Mouse (Mus musculus) macrophage (primary cell): Measurements from ENCODE around the gene Ak1. TPM values are rescaled to one million over a fixed set of nuclear protein-coding genes. Genes with fewer than 3 reads are reported as not detected.

ENCODE experiments used
- H3K27ac ChIP-seq: fragments of 350-480 bp; formaldehyde crosslinking; 2 replicates; pipeline ENCODE4 v1.9.0; 2021
- H3K36me3 ChIP-seq: fragments of 350-480 bp; formaldehyde crosslinking; 2 replicates; pipeline ENCODE4 v1.9.0; 2021; ENCODE audit errors: inconsistent target
- H3K4me3 ChIP-seq: fragments of 350-480 bp; formaldehyde crosslinking; 2 replicates; pipeline ENCODE4 v1.9.0; 2021; ENCODE audit errors: inconsistent target
- H3K79me2 ChIP-seq: fragments of 350-480 bp; formaldehyde crosslinking; 2 replicates; pipeline ENCODE4 v1.9.0; 2021; ENCODE audit errors: inconsistent target
- WGBS: methylation state at CpG from one replicate; pipeline ENCODE4 v1.1.7; 2026; ENCODE audit warnings: inconsistent platforms; ENCODE audit not compliant: missing documents; 5-methylcytosine and 5-hydroxymethylcytosine counted together
- polyA plus RNA-seq: library from polyadenylated mRNA; stranded (reverse); fragments of 250-400 nt; gene quantifications from 3 replicates; pipeline ENCODE4 v1.2.4, GENCODE M21; 2018; ENCODE audit warnings: inconsistent platforms
- total RNA-seq, 78 experiments: library from RNA; depleted of rRNA; stranded (reverse); fragments of 250-400 nt; gene quantifications; 1 replicate in 9 of 78; 2 replicates in 24 of 78; 3 replicates in 43 of 78; 4 replicates in 2 of 78; pipeline ENCODE4 v1.2.4; 2018; ENCODE audit warnings: inconsistent platforms in 56 of 78

Gene Ak1
- total RNA-seq (2018; cell fraction: chromatin; rRNA removed): 1 to 10 TPM in 9 of 26 experiments, under 1 TPM in 4, not detected in 13; 0.41 to 7.1 (median 1.8) TPM
- 1 to 10 TPM; 1.8 to 6.2 (median 4.2) TPM for total RNA-seq (2018; cell fraction: cytosol; rRNA removed)
- 1 to 10 TPM in 20 of 26 experiments, under 1 TPM in 6; 0.52 to 5.3 (median 1.8) TPM for total RNA-seq (2018; cell fraction: nucleus; rRNA removed)
- 3.0 to 4.2 TPM (median 3.3 TPM) in 3 replicates for polyA plus RNA-seq

DNA sequence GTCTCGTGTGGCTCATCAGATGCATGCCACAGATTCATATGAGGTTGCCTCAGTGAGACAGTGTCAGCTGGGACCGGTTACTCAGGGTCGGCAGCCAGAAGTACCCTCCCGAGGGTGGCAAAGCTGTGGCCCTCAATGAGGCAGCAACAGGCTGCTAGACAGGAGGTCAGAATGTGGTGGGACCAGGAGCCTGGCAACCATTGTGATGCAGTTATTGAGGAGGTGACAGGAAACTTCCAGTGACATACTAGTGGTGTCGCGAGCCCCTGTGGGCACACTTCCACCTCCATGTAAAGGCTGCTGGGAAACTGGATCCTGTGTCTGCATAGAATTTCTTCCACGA lies at the start of gene Ak1:
Ak1 (plus strand) TSS at position 242 of the 343 bp plus-strand sequence.
- H3K4me3 ChIP-seq: no peak within 1 kb of the TSS
- H3K36me3 ChIP-seq: peaks cover 36% of the 10 kb centered on the region
- WGBS: 68% methylated on average over 7 of the region's 7 CpGs
- H3K79me2 ChIP-seq: no peaks in the 10 kb centered on the region
- H3K27ac ChIP-seq: no peak within 1 kb of the TSS

DNA sequence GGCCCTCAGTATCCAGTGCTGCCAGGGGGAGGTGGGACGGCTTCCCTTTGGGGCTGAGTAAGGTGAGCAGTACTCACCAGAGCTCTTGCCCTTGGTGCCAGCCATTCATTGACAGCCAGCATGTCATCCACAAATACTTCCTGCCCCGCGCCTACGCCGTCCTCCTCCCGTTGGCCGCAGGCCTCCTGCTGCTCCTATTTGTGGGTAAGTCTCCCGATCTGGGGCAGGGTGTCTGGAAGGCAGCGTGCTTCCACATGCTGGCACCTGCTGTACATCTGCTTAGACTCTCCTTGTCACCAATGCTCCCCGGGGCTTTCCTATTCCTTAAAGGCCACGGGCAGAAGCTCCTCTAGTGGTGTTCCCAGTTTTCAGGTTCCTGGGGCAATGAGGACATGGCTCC lies 49.4 kb upstream of the Ak1 start:
- peaks cover 10% of the 10 kb centered on the region; the same call in 1 of the 2 replicates for H3K36me3 ChIP-seq
- WGBS: 96% methylated on average over 11 of the region's 11 CpGs
- H3K27ac ChIP-seq: no peak overlapping the region
- H3K79me2 ChIP-seq: peaks cover 22% of the 10 kb centered on the region
- H3K4me3 ChIP-seq: no peak overlapping the region

DNA sequence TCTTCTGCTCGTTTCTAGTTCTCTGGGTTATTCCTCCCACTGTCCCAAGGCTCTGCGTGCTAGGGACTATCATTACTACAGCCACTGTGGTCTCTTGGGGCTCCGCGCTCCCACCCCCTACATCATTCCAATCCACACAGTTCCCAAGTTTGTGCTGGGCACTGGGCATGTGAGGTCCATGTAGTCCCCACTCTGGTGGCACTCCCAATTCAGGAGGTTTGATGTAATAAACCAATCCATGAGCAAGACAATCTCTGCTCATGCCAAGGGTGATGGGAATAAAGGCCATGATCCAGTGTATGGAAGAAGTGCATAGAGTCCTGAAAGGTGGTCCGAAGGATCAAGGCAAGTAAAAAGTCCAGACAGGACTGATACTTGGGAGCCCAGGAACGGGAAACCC lies 47.1 kb upstream of the Ak1 start, which contains the start of gene Pip5kl1:
Pip5kl1 (plus strand) TSS at position 301 of the 400 bp plus-strand sequence.
- H3K36me3 ChIP-seq: peaks cover 10% of the 10 kb centered on the region; the same call in 1 of the 2 replicates
- H3K27ac ChIP-seq: no peak within 1 kb of the TSS
- H3K79me2 ChIP-seq: peaks cover 22% of the 10 kb centered on the region
- H3K4me3 ChIP-seq: no peak within 1 kb of the TSS
- 83% methylated on average over 5 of the region's 6 CpGs for WGBS

DNA sequence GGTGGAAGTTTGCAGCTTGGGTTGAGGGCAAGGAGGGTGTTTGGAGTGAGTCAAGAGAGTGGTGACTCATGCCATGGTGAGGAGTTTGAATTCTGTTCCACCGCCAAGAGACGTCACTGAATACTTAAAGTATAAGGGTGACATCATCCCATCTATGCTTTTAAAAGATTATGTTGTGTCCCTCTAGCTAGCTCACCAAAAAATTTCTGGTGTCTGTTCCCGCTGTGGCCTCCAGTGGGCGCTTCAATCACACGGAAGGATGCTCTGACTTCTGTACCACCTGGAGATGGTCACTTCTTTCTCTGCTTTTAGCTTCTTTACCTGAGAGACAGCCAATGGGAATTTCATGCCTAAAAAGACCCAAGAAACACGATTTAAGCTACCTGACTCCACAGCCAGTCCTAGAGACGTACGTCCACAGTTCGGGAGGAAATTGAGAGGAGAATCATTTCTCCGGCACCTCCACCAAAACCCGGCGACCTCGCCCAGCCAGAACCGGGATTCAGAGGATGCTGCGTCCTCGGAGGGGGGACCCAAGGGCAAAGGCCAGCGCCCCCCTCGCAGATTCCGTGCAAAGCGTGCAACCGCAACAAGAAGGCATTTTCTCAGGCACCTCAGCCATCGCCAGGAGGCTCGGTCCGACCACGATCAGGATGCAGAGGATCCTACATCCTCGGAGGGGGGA lies 46.5 kb upstream of the Ak1 start:
- H3K36me3 ChIP-seq: peaks cover 10% of the 10 kb centered on the region; the same call in 1 of the 2 replicates
- H3K4me3 ChIP-seq: no peak overlapping the region
- H3K79me2 ChIP-seq: peaks cover 22% of the 10 kb centered on the region
- WGBS: 10% methylated on average over 26 of the region's 26 CpGs
- H3K27ac ChIP-seq: no peak overlapping the region

DNA sequence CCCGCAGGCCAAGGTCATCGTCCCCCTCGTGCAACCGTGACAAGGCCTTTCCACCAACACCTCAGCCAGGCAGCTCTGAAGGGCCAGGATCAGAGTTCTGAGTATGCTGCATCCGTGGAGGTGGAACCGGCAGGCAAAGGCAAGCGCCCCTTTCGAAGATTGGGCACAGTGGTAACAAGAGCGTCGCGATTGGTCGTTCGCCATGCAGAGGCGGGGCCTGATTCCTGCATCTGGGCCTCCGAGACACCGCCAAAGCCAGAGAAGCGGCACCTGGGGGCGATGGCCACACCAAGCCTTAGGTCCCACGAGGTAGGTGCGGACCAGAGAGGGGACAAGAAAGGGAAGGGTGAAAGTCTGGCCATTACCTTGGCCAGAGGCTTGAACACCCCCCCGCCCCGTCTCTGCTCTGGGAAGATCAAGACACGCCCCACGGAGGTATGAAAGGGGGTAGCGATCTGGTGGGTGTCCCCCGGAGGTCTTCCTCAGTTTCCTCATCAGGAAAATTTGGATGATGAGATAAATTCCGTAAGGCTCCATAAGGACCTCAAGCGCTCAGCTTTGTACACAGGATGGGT lies 45.9 kb upstream of the Ak1 start, which contains the start of gene 9430097D07Rik:
9430097D07Rik (minus strand) TSS at position 99 of the 575 bp plus-strand sequence.
- Histone ChIP-seq H3K27ac (no peak within 1 kb of the TSS), H3K4me3 (no peak within 1 kb of the TSS), H3K79me2 (peaks cover 22% of the 10 kb centered on the region), H3K36me3 (peaks cover 10% of the 10 kb centered on the region; the same call in 1 of the 2 replicates)
- 27% methylated on average over 24 of the region's 28 CpGs for WGBS

DNA sequence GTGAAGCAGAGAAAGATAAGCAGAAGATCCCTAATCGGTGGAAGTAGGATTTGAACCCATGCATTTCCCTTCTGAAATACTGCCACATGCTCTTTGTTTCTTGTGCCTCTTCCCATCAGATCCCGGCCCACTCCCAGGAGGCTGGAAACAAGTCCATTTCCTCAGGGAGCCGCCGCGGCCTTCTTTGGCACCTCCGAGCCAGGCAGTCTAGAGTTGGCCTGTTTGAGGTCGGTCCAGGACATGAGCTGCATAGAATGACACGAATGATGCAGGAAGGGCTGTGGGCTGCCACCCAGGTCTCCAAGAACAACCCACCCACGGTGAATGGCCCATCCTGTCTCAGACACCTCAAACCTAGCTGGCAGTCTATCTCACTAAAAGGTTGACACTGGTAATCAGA lies 45.0 kb upstream of the Ak1 start:
- WGBS: 88% methylated on average over 9 of the region's 9 CpGs
- no peak overlapping the region for H3K4me3 ChIP-seq
- no peak overlapping the region for H3K27ac ChIP-seq
- peaks cover 13% of the 10 kb centered on the region for H3K79me2 ChIP-seq
- peaks cover 10% of the 10 kb centered on the region; the same call in 1 of the 2 replicates for H3K36me3 ChIP-seq

DNA sequence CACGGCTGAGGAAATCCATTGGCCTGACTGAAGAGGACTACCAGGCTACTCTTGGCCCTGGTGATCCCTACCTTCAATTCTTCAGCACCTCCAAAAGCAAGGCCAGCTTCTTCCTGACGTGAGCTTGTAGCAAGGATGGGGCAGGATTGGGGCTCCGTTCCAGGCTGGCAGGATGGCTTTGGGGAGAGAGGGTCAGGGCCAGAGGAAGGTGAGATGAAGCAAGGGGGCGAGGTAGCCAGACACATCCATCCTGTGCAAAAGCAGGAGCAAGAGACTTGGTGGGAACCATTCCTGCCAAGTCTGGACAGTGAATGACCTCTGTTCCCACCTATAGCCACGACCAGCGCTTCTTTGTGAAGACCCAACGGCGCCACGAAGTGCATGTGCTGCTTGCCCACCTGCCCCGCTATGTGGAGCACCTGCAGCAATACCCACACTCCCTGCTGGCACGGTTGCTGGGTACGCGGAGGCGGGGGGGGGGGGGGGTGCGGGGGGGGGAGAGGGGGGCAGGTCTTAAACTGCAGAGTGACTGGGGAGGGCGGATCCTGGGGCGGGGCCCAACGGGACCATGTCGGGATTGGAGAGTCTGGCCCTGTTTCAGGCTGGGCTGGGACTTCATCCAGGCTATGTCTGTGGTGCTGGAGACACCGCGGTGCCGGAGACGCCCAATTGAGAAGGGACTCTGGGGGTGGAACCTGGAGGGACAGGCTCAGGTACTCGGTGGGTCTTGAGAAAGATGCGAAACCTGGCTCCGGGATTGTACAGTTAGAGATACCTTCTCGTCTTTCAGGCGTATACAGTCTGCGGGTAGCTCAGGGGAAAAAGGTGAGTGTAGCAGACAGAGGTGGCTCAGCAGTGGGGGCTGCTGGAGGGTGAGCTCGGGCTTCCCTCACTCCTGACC lies 43.2 kb upstream of the Ak1 start:
- no peak overlapping the region for H3K4me3 ChIP-seq
- H3K27ac ChIP-seq: no peak overlapping the region
- H3K36me3 ChIP-seq: peaks cover 2% of the 10 kb centered on the region; the same call in 1 of the 2 replicates
- H3K79me2 ChIP-seq: no peaks in the 10 kb centered on the region
- WGBS: 54% methylated on average over 24 of the region's 30 CpGs

DNA sequence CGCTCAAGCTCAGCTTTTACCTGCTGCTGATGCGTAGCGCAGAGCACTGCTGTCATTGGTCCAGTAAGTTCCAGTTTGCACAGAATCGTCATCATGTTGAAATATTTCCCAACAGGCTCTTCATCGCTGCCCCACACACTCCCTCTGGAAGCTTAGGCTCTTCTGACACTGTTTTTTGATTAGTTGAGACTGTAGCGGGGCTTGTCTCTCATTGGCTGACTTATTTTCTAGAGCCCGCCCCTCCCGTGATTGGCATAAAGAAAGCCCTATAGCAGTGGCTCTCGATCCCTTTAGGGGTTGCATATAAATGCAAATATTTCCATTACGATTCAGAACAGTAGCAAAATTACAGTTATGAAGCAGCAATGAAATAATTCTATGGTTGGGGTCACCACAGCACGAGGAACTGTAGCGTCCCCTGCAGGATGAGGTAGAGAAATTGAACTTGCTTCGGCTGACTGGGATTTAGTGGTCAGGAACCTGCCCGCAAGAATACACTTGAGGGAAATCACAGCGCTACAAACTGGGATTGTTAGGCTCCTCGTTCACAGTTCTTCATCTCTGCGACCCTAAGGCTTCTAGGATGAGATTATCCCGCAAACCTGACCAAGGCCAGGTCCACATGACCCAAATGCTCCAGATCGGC lies 40.0 kb upstream of the Ak1 start:
- H3K4me3 ChIP-seq: no peak overlapping the region
- 68% methylated on average over 19 of the region's 19 CpGs for WGBS
- no peak overlapping the region for H3K27ac ChIP-seq
- H3K79me2 ChIP-seq: no peaks in the 10 kb centered on the region
- H3K36me3 ChIP-seq: no peaks in the 10 kb centered on the region

DNA sequence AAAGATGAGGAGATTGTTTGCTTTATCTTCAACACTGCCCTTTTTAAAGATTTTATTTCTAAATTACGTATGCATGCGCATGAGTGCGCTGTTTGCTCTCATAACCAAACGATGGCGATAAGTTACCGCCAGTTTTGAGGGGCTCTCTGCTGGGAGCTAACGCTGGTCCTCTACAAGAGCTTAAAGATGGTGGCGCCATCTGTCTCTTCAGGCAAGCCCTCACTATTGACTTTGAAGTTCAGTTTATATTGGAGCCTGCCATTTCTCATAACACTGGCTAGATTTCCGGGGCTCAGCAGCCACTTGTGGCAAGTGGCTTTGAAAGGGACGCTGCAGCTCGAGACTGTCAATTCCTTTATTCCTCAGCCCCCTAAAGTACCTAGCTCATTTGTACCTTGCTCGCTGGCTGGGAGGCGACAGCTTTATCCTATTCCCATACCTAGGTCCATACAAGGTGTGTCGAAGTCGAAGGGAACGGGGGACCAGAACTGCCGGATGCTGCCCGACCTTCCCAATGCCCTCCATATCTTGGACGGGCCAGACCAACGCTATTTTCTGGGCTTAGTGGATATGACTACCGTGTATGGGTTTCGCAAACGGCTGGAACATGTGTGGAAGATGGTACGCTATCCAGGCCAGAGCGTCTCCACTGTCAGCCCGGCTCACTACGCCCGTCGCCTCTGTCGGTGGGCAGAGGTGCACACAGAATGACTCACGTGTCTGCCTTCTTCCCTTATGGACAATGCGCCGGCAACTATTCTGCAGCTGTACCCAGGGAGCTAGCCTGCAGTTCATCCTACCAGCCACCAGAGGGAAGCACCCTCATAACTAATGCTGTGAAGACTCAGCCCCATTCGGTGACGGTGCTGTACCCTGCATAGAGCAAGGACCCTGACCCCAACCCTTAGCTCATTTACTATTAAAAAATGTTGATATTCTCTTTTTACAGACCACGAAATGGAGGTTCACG lies 38.4 kb upstream of the Ak1 start:
- H3K4me3 ChIP-seq: no peak overlapping the region
- H3K27ac ChIP-seq: no peak overlapping the region
- H3K36me3 ChIP-seq: no peaks in the 10 kb centered on the region
- H3K79me2 ChIP-seq: peaks cover 8% of the 10 kb centered on the region
- 20% methylated on average over 34 of the region's 37 CpGs for WGBS

DNA sequence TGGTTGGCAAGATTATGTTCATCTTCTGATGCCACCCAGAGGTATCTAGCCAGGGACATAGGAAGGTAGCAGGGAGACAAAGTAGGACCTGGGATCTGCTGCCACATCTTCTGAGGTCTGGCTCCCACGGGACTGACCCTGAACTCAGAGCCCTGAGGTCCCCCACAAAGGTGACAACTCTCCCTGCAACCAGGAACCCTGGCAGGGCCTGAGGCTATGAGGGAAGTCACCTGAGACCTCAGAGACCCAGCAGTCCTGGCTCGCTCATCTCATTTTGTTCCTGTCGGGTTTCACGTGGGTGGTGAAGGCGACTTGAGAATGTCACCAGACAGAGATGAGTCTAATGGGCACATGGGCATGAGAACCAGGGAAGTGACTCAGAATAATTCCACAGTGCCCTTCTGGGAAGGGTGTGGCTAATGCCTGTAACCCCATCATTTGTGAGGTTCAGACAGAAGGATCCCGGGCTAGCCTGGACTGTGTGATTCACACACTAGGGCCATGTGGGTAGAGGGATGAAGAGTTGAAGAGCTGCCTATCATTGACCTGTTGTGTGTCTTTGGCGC lies 36.3 kb upstream of the Ak1 start:
- WGBS: 78% methylated on average over 6 of the region's 7 CpGs
- H3K27ac ChIP-seq: no peak overlapping the region; the same call in 1 of the 2 replicates
- H3K4me3 ChIP-seq: no peak overlapping the region
- H3K36me3 ChIP-seq: no peaks in the 10 kb centered on the region
- peaks cover 25% of the 10 kb centered on the region for H3K79me2 ChIP-seq

DNA sequence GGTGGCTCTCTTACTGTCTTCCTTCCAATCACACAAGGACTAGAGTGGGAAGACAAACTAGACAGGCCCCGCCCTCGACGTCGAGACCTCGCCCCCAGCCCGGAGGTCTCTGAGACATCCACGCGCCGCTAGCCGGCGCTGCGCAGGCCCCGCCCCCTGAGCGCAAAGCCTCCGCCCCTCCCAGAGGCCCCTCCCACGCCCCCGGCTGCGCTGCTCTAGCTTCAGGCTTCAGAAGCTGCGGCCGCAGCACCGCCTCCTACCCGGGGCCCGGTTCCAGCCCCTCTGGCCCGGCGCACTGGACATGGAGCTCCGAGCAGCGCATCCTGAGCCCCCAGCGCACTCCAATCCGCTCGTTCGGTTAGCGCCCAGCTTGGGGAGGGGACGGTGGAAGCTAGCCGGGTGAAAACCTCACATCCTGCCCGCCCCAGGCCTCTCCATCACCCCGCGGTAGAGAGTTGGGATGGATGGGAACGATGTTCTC lies 34.6 kb upstream of the Ak1 start, which contains the start of gene St6galnac4:
St6galnac4 (plus strand) TSS at position 225 of the 481 bp plus-strand sequence.
- Histone ChIP-seq H3K36me3 (no peaks in the 10 kb centered on the region), H3K27ac (peak within 1 kb of the TSS; percentile 58), H3K79me2 (peaks cover 25% of the 10 kb centered on the region), H3K4me3 (peak within 1 kb of the TSS; percentile 75)
- WGBS: 2% methylated on average over 38 of the region's 38 CpGs

DNA sequence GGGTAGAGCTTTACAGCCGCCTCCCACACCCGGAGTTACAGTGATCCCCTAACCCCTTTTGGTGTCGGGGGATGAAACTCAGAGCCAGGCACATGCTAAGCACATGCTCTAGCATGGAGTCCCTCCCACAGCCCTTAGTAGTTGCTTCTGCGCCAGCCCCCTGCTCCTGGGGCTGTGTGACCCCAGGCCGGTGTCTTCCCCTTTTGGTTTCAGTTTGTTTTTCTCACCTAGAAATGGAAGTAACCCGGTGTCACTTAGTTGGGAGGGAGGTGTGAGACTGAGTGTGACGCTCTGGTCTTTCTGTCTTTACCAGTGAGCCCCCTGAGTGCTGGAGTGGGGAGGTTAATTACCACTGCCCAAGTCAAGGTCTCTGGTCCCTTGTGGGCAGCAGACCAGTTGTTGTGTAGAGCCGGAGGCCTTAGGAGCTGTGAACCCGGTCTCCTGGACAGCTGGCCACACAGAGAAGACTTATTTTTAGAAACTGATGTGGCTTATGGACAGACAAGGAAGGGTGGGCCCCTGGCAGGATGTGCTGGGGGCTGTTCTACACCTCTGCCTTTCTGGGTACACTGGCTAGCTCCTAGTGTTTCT lies 33.7 kb upstream of the Ak1 start:
- H3K36me3 ChIP-seq: peaks cover 7% of the 10 kb centered on the region
- peak overlapping the region; percentile 75 for H3K4me3 ChIP-seq
- H3K27ac ChIP-seq: peak overlapping the region; percentile 56
- peaks cover 25% of the 10 kb centered on the region for H3K79me2 ChIP-seq
- under 1% methylated on average over 9 of the region's 9 CpGs for WGBS
